Mouse (Mus musculus) brain, embryonic 14.5 days (tissue): ENCODE data around the gene Tram2. TPM values are rescaled to one million over a fixed set of nuclear protein-coding genes. Genes with fewer than 3 reads are reported as not detected.

Source experiments
- DNase-seq: peaks from one replicate; pipeline ENCODE4 v3.0.0-alpha.2; 2011; ENCODE audit warnings: low read depth
- CTCF ChIP-seq: fragments of 200-500 bp; IDR thresholded peaks from 2 replicates; pipeline ENCODE4 v1.5.1; 2012; ENCODE audit warnings: inconsistent platforms, mild to moderate bottlenecking, moderate library complexity, borderline replicate concordance; ENCODE audit not compliant: insufficient read depth, insufficient read length; ENCODE audit errors: extremely low read depth
- POLR2A ChIP-seq: fragments of 200-500 bp; IDR thresholded peaks from 2 replicates; pipeline ENCODE4 v1.6.1; 2012; ENCODE audit warnings: mild to moderate bottlenecking, inconsistent platforms, borderline replicate concordance; ENCODE audit not compliant: poor library complexity, insufficient read depth, insufficient read length, severe bottlenecking; ENCODE audit errors: extremely low read depth
- polyA plus RNA-seq: library from polyadenylated mRNA; depleted of rRNA; stranded (reverse); fragments of >200 nt; gene quantifications from 2 replicates; pipeline ENCODE4 v1.2.3, GENCODE M21; 2012

Tram2 gene
- polyA plus RNA-seq, 1 experiment: 5.2 TPM

DNA sequence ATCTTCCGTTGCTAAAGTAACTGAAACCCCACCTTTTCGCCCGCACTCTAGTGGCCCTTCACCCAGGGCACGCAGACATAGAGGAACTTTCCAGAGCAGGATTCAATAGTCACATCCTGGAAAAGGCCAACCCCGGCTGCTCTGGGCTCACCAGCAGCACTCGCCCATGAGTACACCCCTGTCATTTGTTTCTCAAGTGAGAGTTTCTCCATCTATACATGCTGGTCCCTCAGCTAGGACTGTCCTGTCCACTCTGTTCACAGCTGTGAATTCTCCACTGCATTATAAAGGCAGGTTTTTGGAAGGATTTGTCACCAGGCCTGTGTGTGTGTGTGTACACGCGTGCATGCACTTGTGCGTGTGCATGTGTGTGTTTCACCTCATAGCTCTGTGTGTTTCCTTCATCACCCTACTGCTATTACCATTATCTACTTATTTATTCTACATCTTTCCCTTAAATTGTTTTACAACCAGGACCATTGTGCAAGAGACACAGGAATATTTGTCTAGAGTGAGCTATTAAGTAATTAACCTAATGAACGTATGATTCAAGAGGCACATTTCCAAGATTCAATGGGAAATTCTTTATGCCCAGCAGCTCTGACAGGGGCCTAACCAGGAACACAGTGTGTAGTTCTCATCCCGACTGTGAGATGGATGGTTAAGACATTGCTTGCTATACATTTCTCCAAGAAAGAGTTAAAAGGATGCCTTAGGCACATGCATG, 45.8 kb downstream of the Tram2 start:
- no peak for TF ChIP-seq POLR2A
- no peak for TF ChIP-seq CTCF
- DNase-seq: no peak

DNA sequence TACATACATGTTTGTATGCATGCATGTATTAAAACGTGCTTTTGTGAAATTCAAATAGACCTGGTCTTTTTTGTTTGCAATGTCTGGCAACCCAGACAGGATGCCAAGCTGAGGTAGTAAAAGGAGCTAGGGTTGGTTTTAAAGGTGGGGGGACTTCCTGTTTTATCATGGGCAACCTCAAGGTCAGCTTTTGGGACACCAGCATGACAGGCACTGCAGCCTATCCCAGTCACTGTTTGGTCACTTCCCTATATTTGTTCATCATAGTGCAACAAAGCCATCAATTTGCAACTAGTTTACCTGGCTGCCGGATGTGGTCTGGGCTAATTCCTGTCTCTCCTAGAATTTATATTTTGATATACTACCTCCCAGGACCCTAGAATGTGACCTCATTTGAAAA, 47.4 kb downstream of the Tram2 start:
- TF ChIP-seq CTCF (no peak), POLR2A (no peak)
- no peak for DNase-seq

DNA sequence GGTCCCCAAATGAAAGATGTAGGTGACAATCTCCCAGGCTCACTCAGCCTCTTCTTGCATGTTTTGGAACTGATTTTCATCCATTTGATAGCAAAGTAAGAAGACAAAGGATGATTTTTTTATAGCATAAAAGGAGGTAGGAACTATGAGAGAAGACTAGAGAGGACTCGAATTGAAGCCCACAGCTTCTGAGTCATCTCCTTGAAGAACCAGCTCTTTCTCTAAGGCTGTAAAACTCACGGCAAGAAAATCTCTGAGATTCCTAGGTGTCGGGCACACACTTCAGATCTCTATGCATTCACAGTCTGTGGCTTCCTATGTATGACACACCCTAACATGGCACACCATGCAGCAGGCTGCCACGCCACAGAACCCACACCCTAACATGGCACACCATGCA, 50.0 kb downstream of the Tram2 start:
- no peak for DNase-seq
- TF ChIP-seq POLR2A: no peak
- TF ChIP-seq CTCF: no peak

DNA sequence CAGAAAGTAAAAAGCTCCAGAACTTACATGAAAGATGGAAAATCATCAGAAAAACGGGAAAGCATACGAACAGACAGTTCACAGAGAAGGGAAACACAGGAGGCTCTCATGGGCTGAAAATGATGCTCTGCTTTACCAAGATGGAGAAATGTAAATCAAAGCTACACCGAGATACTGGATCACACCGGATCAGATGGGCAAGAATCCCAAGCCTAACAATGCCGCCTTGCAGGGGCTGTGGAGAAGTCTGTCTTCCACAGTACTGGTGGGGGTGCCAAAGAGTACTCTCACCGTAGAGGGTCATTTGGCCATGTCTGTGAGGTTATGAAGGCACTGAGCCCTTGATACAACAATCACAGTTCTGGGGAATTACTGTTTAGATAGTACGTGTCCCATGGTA, 52.5 kb downstream of the Tram2 start:
- no peak for TF ChIP-seq CTCF
- TF ChIP-seq POLR2A: no peak
- no peak for DNase-seq

DNA sequence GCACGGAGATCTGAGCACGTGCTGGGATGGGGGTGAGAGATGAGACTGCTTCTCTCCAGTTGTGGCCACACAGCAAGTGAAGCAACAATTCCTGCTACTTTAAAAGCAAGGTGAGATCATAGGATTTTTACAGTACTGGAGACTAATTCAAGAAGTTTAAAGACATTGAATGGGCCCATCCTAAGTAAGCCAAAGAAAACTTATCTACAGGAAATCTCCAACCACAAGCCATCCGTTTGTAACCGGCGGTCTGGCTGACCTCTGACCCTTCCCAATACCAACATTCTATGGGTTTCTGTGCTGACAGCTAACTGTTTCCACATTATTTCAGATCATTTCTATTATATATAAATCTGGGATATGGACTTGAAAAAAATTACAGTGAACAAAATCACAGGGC, 53.8 kb downstream of the Tram2 start:
- TF ChIP-seq POLR2A (no peak), CTCF (no peak)
- no peak for DNase-seq

DNA sequence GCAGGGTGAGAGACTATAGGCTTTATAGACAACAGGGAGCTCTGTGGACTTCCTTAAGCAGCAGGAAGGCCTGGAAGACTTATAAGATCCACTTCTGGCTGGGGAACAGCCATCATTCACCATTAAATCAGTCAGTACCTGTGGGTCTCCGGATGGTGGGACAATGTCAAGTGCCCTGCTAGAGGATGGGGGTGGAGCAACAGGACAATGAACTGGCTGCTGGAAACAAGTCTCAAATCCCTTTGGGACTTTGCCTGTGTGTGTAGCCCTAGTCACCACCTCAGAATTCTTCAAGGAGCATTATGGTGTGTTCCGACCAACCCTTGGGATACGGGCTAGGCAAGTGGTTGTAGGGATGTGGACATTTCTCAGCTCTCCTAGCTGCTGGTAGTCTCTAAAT, 55.9 kb downstream of the Tram2 start:
- DNase-seq: no peak
- no peak for TF ChIP-seq CTCF
- no peak for TF ChIP-seq POLR2A

DNA sequence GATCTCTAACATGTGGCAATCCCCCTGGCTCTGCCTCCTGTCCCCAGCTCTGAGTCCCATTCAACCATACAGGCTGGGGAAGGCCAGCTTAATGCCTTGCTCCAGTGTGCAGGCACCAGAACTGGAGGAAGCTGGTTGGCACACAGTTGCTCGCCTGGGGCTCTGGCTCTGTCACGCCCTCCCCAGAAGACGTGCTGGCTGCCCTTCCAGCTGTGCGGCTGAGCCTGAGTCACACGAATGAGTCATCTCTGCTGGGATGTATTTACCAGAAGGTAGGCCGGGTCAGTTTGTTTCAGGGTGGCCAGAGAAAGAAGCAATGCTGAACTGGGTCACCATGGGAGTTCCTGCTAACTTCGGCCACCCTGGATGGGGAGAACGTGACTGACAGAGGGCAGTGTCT, 64.6 kb downstream of the Tram2 start:
- no peak for TF ChIP-seq CTCF
- TF ChIP-seq POLR2A: no peak
- DNase-seq: no peak

DNA sequence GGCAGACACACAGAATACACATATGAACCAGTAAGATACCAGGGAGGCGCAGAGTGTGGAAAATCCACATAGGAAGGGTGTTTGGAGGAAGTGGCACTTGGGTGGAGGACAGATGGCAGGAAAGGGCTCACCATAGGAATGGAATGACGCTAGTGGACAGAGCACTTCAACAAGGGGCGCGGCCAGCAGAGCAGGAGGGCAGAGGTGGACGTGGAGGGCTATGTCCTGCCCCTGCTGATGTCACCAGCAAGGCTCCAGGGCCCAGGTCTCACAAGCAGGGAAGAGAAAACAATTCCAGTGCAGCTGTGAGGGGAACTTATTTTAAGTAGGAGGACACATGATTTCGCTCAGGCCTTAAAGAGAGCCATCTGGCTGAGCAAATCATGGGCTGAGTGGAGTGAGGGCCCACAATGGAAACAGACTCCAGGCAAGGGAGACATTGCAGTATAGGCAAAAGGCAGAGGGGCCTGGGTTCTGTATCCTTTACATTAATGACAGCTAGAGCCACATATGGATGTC, 68.7 kb downstream of the Tram2 start:
- DNase-seq: no peak
- TF ChIP-seq CTCF (no peak), POLR2A (no peak)

DNA sequence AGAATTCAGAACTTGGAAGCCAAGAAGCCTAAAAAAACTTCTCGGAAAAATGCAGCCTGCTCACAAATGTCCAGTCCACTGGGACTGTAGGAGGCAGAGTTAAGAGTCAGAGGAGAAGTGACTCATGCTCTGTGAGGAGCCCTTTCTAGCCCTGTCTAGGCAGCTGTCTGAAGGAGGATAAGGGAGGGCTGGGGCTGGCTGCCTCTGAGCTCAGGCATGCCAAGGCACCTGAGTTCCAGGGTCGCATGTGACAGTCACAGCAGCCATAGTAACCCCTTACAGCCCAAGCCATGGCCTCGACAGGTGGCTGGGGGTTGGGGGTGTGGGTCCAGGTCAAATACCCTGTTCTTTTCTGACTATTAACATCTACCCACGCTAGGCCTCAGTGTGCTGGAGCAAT, 70.1 kb downstream of the Tram2 start:
- no peak for TF ChIP-seq POLR2A
- no peak for TF ChIP-seq CTCF
- no peak for DNase-seq

DNA sequence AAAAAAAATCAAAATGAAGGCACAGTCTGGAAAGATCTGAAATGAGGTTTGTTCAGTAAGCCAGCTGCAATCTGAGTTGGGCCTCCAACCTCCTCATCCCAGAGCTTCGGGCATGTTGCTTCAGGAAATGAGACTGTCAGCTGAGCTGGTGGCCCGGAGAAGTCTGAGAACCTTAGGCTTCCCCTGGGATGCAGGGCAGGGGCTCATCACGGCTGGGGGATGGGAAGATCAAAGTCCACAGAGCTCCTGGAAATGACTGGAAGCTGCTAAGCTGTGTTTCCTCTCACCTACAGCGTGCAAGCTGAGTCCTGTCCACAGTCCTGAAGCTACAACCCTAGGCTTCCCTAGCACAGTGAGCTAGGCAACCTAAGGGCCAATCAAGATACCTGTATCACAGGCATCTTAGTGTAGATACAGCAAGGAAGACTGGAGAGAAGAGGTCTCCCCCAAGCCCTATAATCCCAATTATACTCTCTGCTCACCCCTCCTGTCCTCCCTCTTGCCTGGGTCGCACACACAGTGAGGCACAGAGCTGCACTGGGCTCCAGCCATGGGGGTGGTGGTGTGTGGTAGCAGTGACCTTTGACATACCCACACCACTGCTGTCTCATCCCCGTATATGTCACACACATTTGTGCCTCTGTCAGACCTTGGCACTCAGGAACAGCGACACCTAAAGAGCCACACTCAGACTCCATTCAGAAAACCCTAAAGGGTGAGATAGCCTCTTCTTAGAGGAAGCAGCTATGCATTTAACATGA, 70.9 kb downstream of the Tram2 start:
- TF ChIP-seq POLR2A (no peak), CTCF (no peak)
- DNase-seq: no peak

DNA sequence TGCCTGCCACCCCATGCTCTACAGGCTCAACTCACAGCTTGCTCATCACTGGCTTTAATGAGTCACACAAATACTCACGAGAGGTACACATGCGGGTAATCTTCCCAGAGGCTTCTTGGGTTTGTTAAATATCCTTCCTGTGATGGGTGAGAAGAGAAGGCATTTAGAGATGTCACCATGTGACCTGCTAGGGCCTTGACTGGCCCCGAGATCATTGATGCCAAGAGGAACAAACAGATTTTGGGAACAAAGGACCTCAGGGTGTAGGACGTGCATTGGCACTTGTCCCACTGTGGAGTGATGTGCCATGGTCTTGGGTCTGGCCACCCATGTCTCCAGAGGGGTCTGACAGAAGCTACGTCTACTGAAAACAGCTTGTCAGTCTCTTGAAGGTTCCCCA, 72.3 kb downstream of the Tram2 start:
- TF ChIP-seq POLR2A: no peak
- no peak for TF ChIP-seq CTCF
- DNase-seq: no peak

DNA sequence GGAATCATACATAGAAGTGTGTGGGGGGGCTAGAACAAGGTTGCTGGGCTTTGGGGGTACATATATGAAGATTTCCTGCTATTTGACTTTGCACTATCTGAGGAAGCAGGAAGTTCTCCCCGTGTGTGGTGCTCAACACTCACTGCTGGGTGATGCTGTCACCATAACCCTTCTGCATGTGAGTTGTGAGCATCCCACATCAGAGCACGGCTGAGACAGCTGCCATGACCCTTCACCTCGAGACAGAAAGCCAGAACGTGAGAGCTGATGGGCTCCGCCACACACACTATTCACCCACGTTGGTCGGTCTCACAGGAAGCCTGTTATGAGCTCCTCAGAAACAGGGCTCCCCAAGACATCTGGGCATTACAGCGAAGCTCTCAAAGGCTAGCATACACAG, 74.4 kb downstream of the Tram2 start:
- no peak for DNase-seq
- TF ChIP-seq POLR2A (no peak), CTCF (no peak)
